Comparison of ENCODE assay signal across 12 mouse cellular contexts in genomic region chr10:62287460-62288124, GRCm38 (mm10). TPM values are rescaled to one million over a fixed set of nuclear protein-coding genes. Genes with fewer than 3 reads are reported as not detected.
A peak's percentile ranks its signal among the peaks of the same experiment; 100 is the strongest.
DNase-seq lines count a peak whose midpoint lies in the region; ATAC-seq and TF ChIP-seq lines count a peak whose summit lies in the region.
"Had no signal": no experiment of that assay in that cellular context is flagged by ENCODE, and none has a peak within 500 bp of the region (broad histone marks: within the 10 kb centered on the region; RNA-seq: fewer than 3 reads in every experiment).

No protein-coding gene starts in this region.

- 0 out of 2 replicates have a peak, but pooled peaks cover 6% of the 10 kb centered on the region for H3K4me1 ChIP-seq in heart, embryonic 11.5 days (ENCODE audit: control insufficient read depth, insufficient read depth, low read length)
- H3K4me1 ChIP-seq in E14TG2a.4 (replicated peaks; ENCODE audit: low read depth, low read length): peaks cover 72% of the 10 kb centered on the region
- no peaks in the 10 kb centered on the region for H3K4me1 ChIP-seq in forebrain, embryonic 15.5 days
- H3K4me1 ChIP-seq: limb, embryonic 12.5 days had no signal

- no peak overlapping the region for H3K27ac ChIP-seq in heart, embryonic 11.5 days (ENCODE audit: low read depth, low read length)
- no peak overlapping the region for H3K27ac ChIP-seq in forebrain, embryonic 15.5 days (replicated peaks)
- H3K27ac ChIP-seq: gastrocnemius, adult 2 months; hindbrain, postnatal 0 days; layer of hippocampus, adult 2 months; limb, embryonic 12.5 days had no signal

- H3K9ac ChIP-seq in heart, embryonic 11.5 days (ENCODE audit: low read depth, low read length): no peak overlapping the region
- no peak overlapping the region for H3K9ac ChIP-seq in forebrain, embryonic 15.5 days (replicated peaks)
- H3K9ac ChIP-seq: limb, embryonic 12.5 days had no signal

- no peak for TF ChIP-seq CTCF in E14TG2a.4 (conservative IDR thresholded peaks at IDR 0.05; ENCODE audit: low read length)

- peaks cover 50% of the 10 kb centered on the region for H3K36me3 ChIP-seq in heart, embryonic 11.5 days (ENCODE audit: control insufficient read depth, insufficient read depth, low read length)
- peaks cover 25% of the 10 kb centered on the region for H3K36me3 ChIP-seq in E14TG2a.4 (ENCODE audit: insufficient read depth, low read length)
- peaks cover 39% of the 10 kb centered on the region for H3K36me3 ChIP-seq in forebrain, embryonic 15.5 days

- no peak overlapping the region for H3K4me2 ChIP-seq in heart, embryonic 11.5 days
- no peak overlapping the region for H3K4me2 ChIP-seq in forebrain, embryonic 15.5 days (replicated peaks)
- H3K4me2 ChIP-seq: limb, embryonic 12.5 days had no signal

- 69% methylated on average over 6 of the region's 6 CpGs for WGBS in heart, embryonic 11.5 days (ENCODE audit: insufficient replicate concordance)
- 83% methylated on average over 6 of the region's 6 CpGs for WGBS in forebrain, embryonic 15.5 days

- H3K4me3 ChIP-seq in heart, embryonic 11.5 days (ENCODE audit: low read depth, low read length): no peak overlapping the region
- H3K4me3 ChIP-seq in E14TG2a.4 (replicated peaks; ENCODE audit: low read length): peak overlapping the region; percentile 21; the same call in 1 of the 2 replicates
- no peak overlapping the region for H3K4me3 ChIP-seq in forebrain, embryonic 15.5 days
- H3K4me3 ChIP-seq: gastrocnemius, adult 2 months; layer of hippocampus, adult 2 months; limb, embryonic 12.5 days had no signal

- no peaks in the 10 kb centered on the region for H3K27me3 ChIP-seq in heart, embryonic 11.5 days (ENCODE audit: control insufficient read depth, insufficient read depth, low read length)
- 0 out of 2 replicates have a peak, but pooled peaks cover 4% of the 10 kb centered on the region for H3K27me3 ChIP-seq in E14TG2a.4 (ENCODE audit: insufficient read depth, low read length)
- H3K27me3 ChIP-seq in forebrain, embryonic 15.5 days: no peaks in the 10 kb centered on the region
- H3K27me3 ChIP-seq: limb, embryonic 12.5 days had no signal

- no peak for ATAC-seq in heart, embryonic 11.5 days (replicated peaks; ENCODE audit: insufficient number of reproducible peaks, low FRiP score, low TSS enrichment)
- ATAC-seq in common myeloid progenitor, adult 5-6 weeks (replicated peaks; ENCODE audit: low read depth, poor library complexity, severe bottlenecking): peak; percentile 71; the same call in 1 of the 2 replicates
- peak; percentile 42 to 54; a peak in 3 of 4 replicates for ATAC-seq in hematopoietic stem cell, adult 5-6 weeks (replicated peaks in 1 of 2; ENCODE audit: insufficient read depth in 1 of 2, low FRiP score in 2 of 2, low TSS enrichment in 1 of 2, low read depth in 1 of 2, poor library complexity in 2 of 2, severe bottlenecking in 2 of 2)
- ATAC-seq in activated CD4-positive, CD25-positive, alpha-beta regulatory T cell, adult 4 months: no peak
- ATAC-seq in forebrain, embryonic 15.5 days (replicated peaks): no peak
- ATAC-seq: hindbrain, postnatal 0 days had no signal

- no peaks in the 10 kb centered on the region for H3K9me3 ChIP-seq in heart, embryonic 11.5 days (replicated peaks; ENCODE audit: control insufficient read depth, low read length)
- H3K9me3 ChIP-seq in E14TG2a.4 (ENCODE audit: low read length): no peaks in the 10 kb centered on the region
- no peaks in the 10 kb centered on the region for H3K9me3 ChIP-seq in forebrain, embryonic 15.5 days
- H3K9me3 ChIP-seq: limb, embryonic 12.5 days had no signal

- peak; percentile 45 to 66 for DNase-seq in heart, adult 18-20 months
- no peak for DNase-seq in spleen, postnatal 10 days (ENCODE audit: low spot score in 2 of 2)
- DNase-seq: gastrocnemius, adult 2 months had no signal

RNA-seq across cellular contexts. Expression of gene Tacr2, which starts 35.4 kb away (rescaled TPM):
- not detected for total RNA-seq in heart, adult 18-20 months (2021)
- not detected in 2 replicates for polyA plus RNA-seq in heart, embryonic 11.5 days (2014; fragmentation: Nextera tagmentation; extraction: Ambion mirVana)
- total RNA-seq in common myeloid progenitor, adult 5-6 weeks (2017): not detected in 2 replicates
- not detected in 2 replicates for total RNA-seq in hematopoietic stem cell, adult 5-6 weeks (2017)
- not detected for polyA plus RNA-seq in activated CD4-positive, CD25-positive, alpha-beta regulatory T cell, adult 4 months (2017; shearing (Covaris generic))
- not detected in 2 replicates for polyA plus RNA-seq in forebrain, embryonic 15.5 days (2015; fragmentation: Nextera tagmentation; extraction: Ambion mirVana)
- total RNA-seq: gastrocnemius, adult 2 months; hindbrain, postnatal 0 days; layer of hippocampus, adult 2 months had no signal
- polyA plus RNA-seq: limb, embryonic 12.5 days had no signal

RNA-seq across cellular contexts. Expression of gene Tspan15, which starts 56.5 kb away (rescaled TPM):
- total RNA-seq in heart, adult 18-20 months (2021): 1 to 10 TPM; 6.6 to 8.8 TPM
- polyA plus RNA-seq in heart, embryonic 11.5 days (2014; fragmentation: Nextera tagmentation; extraction: Ambion mirVana): 2.8 and 5.0 TPM in 2 replicates
- 0.32 and 3.6 TPM in 2 replicates for total RNA-seq in common myeloid progenitor, adult 5-6 weeks (2017)
- 0.45 TPM in 1 of 2 replicates, not detected in the other for total RNA-seq in hematopoietic stem cell, adult 5-6 weeks (2017)
- polyA plus RNA-seq in activated CD4-positive, CD25-positive, alpha-beta regulatory T cell, adult 4 months (2017; shearing (Covaris generic)): under 1 TPM in 1 of 2 experiments, not detected in 1; 0.15 TPM
- polyA plus RNA-seq in forebrain, embryonic 15.5 days (2015; fragmentation: Nextera tagmentation; extraction: Ambion mirVana): 14.4 and 17.0 TPM in 2 replicates

Comparison
In these comparisons a context has a peak if more than half of its experiments do, and no peak if none do; other contexts are left out.
1. DNase-seq: peak in heart, adult 18-20 months (2 of 2); none in spleen, postnatal 10 days (0 of 2).
2. ATAC-seq: peak in common myeloid progenitor, adult 5-6 weeks (single experiment) and hematopoietic stem cell, adult 5-6 weeks (2 of 2); none in heart, embryonic 11.5 days (single experiment), activated CD4-positive, CD25-positive, alpha-beta regulatory T cell, adult 4 months (single experiment) and forebrain, embryonic 15.5 days (single experiment).